Mouse (Mus musculus) bone marrow, adult 2 months (tissue): ENCODE results near the gene Psenen.

Experiments
- CTCF ChIP-seq: fragments of 200-500 bp; IDR thresholded peaks from 2 replicates; pipeline ENCODE4 v1.5.1; 2011; ENCODE audit warnings: low read length, control low read depth; ENCODE audit not compliant: control insufficient read depth, insufficient read depth
- POLR2A ChIP-seq: fragments of 200-500 bp; IDR thresholded peaks from 2 replicates; pipeline ENCODE4 v1.6.1; 2011; ENCODE audit warnings: low read depth, mild to moderate bottlenecking, control low read depth, low read length, borderline replicate concordance; ENCODE audit not compliant: control insufficient read depth

GRCm38 (mm10) chr7:30563117-30563905 is at the start of gene Psenen, which contains the start of the genes U2af1l4 and Gm49396:
- TF ChIP-seq CTCF = no peak
- peak; percentile 31; the same call in 1 of the 2 replicates for TF ChIP-seq POLR2A
